Mouse (Mus musculus) urinary bladder, postnatal 4 days (tissue): ENCODE results near the gene Gm45021.

Experiments
- DNase-seq, 2 experiments: peaks; one replicate each; pipeline ENCODE4 v3.0.0; 2021 to 2022; ENCODE audit warnings: low spot score in 2 of 2

Gene Gm45021

DNA sequence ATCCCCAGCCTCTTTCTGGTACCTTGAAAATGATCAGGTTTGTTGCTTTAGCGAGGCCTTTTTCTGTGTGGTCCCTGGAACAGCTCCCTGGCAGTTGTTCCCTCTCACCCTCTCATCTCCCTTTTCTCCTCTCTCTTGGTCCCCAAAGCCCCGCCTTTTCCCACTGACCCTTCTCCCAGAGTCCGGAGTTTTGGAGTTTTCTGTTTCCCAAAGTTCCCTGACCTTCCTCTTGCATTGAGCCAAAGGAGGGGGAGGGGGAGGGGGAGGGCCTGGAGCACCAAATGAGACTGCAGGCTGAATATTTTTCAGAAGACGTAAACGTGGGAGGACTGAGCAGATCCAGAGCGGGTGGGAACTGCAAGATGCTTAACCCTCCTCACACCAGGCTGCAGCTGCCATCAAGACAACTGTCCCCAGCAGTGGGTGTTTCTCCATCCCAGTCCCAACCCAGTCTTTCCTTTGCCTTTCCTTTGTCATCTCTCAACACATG, 16.8 kb upstream of the Gm45021 start, which contains the start of gene Rarres2:
TSS of gene Rarres2 (minus strand) at position 218 of the 490 bp plus-strand sequence.
- peak; percentile 54 to 60 for DNase-seq

DNA sequence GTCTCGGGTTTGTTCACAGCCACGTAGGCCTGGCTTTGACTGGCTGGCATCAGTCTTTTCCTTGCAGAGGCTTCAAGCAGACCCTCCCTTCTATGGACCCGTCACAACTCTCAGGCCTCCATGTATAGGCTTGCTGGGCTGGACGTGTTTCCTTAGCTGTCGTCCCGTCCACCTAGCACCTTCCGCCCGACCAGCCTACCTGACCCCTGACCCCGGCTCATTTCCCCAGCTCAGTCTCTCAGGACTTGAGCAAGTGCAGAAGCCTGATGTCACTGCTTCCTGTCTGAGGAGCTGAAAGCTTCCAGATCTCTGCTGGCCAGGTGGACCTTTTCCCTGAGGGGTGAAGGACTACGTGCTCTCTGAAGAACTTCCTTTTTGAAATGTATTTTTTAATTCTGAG, 16.1 kb upstream of the Gm45021 start:
- peak in 1 of 2 experiments; percentile 61 for DNase-seq

DNA sequence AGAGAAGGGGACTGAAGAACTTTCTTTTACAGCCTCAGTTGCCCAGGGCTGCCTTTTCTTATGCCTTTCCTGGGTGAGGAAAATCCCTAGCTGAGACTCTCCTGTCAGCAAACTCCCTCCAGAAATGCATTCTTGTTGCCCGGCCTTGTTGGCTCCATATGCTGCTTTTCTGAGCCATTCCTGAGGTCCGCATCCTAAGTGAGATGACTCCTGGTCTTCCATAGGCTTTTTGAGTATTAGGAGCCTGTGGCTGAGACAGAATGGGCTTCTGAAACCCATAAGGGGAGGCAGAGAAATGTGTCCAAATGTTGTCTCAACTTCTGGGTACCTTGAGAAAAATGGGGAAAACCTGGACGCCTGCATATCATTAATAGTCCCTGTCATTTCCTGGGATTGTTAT, 15.4 kb upstream of the Gm45021 start:
- DNase-seq, result no peak

DNA sequence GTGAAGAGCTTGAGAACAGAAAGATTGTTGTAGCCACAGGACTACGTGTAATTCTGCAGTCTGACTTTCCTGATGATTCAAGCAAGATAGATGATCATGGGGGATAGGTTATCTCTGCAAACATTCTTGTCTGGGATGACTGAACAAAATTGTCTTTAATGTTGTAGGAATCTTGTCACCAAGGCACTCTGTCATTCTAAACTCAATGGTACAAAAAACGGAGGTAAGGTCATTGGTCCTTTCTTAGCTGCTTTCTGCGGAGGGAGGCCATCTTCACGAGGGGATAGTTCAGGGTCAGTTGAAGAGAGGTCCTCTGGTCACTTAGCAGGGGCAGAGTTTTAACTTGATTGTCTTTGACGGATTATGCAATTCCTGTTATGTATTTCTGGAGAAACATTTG, 10.7 kb upstream of the Gm45021 start:
- no peak for DNase-seq

DNA sequence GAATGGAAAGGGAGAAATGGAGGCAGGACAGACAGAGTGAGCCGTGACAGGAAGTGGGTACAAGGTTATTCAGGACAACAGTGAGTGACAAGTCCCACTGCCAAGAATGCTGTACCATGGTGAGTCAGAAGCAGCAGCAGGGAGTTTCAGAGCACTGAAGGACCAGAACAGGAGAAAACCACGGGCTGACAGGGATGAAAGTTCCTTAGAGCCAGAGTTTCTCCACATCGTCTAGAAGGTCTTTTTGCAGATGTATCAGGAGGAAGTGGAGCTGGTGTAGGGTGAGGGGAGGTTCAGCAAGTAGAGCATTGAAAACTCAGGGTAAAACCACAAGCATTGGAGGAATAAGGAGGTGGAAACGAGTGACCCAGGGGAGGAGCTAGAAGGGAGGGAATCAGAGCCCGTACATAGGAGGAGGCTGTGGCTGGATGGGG, 10.2 kb upstream of the Gm45021 start:
- DNase-seq, result no peak

DNA sequence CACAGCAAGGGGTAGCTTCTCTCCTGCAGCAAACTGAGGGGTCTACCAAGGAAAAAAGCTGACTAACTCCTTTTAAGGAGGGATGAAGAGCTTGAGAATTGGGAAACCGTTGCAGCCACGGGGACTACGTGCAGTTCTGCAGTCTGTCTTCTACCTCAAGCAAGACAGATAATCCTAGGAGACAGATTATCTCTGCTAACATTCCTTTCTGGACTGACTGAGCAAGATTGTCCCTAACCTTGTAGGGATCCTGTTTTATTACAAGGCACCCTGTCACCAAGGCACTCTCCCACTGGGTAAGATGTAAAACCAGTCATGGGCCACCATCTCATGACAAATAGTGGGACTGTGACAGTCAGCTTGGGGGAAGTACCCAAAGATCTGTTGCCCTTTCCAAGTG, 8.2 kb upstream of the Gm45021 start:
- no peak for DNase-seq

DNA sequence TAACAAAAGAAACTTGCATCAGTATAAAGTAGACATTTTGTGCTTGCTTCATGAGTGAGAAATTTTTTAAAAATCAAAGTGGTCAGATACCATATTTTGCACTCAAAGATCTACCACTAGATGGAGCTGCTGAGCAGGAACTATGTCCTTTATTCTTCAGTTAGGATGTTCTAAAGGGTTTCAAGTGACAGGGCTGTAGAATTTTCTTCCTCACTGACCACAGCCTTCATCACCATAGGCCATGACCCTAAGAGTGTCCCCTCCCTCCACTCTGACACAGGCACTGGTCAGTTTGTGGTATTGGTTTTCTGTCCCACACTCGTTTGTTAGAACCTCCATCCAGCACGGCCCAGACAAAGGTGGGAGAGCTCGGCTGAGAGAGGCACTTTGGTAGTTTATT, 7.4 kb upstream of the Gm45021 start:
- no peak for DNase-seq

DNA sequence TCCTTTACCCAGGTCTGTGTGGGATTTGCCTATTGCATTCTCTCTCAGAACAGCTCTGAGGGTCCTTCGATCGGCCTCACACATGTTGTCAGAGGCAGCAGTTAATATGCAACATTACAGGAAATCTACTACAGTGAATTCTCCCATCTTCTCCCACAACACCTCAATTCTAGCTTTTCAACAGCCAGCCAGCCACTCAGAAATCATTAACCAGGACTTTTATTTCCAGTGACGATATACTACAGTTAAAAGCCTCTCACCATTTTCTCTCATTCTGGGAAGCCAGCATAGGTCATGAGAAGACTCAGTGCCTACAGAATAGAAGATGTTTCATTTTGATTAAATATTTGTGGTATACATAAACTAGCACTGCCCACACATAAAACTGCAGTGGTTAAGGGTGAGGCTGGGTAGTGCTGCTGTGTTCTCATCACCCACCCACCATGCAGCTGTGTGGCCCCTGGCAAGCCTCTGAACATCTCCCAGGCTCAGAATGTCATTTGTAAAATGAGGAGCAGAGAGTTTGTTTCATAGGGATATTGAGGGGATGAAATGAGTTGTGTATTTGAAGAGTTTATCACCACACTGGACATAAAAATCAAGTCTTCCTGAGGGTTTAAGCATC, 1.9 kb downstream of the Gm45021 start:
- DNase-seq, result no peak

DNA sequence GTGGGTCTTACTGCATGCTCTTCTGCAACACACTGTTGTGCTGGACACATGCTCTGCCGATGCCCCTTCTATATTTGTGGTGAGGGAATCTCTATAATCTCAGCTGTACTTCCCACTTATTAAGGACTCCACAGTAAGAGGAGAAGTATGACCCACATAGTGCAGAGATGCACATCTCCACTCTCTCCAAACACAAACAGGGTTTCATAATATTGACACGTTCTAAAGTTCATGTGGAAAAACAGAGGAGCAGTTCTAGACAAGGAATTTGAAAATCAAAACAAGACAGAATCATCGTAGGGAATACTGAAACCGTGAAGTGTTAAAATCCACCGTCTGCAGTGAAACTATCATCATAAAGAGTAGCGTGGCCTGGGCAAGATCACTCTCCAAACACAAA, 2.5 kb downstream of the Gm45021 start:
- no peak for DNase-seq

DNA sequence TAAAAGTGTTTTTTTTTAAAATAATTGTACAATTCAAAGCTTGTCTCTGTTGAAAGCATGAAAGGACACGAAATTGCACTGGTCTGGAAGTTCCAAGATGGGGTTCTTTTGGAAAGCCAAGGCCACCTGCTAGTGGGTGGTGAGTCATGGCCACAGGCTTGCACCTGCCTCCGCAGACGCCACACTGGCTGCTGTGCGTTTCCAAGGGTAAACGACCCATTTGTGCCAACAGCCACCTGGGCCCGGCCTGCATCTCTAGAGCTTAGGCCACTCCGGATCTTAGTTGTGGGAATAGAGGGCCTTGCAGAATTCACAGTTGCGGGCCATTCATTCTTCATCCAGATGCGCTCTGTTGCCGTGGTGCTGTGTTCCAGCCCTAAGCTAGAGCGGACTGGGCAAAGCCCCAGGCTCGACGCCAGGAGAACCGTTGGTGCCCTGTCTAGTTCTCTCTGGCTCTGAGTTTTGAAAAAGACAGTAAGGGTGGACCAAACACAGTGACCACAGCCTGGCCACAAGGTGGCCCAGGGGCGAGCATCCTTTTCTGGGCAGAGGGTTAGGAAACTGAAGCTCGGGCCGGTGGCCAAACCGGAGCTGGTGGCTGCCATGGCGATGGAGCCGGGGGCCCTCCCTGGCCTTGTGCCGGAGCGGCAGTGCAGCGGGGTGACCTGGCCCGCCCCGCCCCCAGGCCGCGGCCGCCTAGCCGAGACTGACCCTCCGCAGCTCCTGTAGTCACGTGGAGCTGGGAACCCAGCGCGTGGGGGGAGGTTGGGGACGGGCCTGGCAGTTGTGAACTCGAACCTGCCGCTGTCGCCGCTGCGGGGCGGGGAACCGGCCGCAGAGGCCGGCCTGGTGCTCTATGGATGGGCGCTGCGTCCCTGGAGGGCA, 4.0 kb downstream of the Gm45021 start, which contains the start of the genes Repin1 and Gm44965:
TSS of gene Repin1 (plus strand) at position 726 of the 885 bp plus-strand sequence.
TSS of gene Gm44965 (plus strand) at position 784 of the 885 bp plus-strand sequence.
- DNase-seq, result peak; percentile 92 to 94

DNA sequence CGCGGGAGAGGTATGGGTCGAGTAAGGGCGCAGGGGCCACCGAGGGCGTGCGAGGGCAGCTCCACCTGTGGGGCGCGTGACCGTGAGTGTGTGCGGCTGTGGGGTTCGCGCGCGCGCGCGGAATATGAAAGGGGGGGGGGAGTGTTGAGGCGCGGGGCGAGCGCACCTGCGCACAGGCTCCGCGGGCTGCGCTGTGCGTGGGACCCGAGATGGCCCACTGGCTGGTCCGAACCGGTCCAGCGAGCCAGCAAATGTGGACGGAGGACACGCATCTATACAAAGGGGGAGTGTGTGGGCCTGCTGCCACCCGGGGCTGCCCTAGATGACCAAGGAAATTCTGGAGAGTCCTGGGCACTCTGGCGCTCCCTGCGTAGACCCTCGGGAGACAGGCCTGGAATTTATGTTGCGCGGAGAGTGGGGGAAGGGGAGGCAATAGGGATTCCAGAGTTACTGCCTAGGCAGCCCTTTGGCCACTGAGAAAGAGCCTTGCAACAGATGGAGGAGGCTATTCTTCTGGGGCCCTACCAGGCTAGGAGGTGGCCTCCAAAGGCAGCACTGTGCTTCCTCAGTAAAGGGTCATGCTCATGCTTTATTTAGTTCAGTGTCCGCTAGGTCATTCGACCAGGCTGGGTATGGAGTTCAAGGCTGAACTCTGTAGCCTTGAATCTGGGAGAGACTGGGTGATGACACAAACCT, 4.8 kb downstream of the Gm45021 start:
- DNase-seq, result peak in 1 of 2 experiments; percentile 38

DNA sequence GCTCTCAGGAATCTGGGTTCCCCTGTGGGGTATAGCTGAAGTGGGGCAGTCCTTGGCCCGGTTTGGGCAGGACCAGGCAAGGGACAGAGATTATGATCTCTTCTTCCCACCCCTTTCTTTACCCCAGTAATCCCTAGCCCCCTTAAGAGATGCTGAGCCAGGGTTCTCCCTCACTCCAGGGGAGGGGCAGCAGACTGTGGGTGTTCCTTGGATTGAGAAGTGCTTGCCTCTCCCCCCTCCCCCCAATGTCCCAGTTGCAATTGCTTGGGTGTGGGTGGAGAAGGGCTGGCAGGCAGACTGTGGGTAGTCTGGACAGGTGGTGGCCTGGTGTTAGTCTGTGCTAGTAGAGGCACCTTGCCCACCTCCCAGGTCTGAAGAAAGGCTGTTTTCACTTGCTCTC, 5.9 kb downstream of the Gm45021 start:
- no peak for DNase-seq

DNA sequence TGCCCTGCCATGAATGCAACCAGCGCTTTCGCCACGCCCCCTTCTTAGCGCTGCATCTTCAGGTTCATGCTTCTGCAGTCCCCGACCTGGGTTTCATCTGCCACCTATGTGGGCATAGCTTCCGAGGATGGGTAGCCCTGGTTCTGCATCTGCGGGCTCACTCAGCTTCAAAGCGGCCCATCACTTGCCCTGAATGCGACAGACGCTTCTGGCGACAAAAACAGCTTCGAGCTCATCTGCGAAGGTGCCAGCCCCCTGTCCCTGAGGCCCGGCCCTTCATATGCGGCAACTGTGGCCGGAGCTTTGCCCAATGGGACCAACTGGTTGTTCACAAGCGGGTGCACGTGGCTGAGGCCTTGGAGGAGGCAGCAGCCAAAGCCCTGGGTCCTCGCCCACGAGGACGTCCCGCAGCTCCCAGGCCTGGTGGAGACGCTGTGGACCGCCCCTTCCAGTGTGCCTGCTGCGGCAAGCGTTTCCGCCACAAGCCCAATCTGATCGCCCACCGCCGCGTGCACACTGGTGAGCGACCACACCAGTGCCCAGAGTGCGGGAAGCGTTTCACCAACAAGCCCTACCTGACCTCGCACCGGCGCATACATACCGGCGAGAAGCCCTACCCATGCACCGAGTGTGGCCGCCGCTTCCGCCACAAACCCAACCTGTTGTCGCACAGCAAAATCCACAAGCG, 7.3 kb downstream of the Gm45021 start:
- no peak for DNase-seq

DNA sequence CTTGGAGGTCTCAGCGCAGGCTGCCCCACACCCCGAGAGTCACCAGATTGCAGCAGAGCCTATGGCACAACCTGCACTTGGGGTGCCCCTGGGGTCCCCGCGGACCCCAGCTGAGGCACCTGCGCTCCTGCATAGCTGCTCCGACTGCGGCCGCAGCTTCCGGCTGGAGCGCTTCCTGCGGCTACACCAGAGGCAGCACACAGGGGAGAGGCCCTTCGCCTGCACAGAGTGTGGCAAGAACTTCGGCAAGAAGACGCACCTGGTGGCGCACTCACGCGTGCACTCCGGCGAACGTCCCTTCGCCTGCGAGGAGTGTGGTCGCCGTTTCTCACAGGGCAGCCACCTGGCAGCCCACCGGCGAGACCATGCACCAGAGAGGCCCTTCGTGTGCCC, 7.8 kb downstream of the Gm45021 start:
- no peak for DNase-seq

DNA sequence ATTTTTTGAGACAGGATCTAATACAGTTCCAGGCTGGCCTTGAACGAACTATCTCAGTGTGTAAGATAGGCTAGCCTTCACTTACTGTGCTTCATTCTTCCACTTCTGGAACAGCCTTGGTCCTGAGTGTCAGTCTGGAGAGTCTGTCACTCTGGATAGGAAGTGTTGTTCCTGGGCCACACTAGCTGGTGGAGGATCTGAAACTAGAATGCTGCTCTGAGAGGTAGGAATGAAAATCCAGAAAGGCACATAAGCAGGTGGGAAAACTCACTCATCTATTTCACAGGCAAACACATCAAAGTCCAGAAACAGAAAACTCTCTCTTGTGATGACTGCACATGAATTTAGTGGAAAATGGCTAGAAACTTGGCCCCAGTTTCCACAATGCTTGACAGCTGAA, 11.2 kb downstream of the Gm45021 start:
- DNase-seq, result no peak

DNA sequence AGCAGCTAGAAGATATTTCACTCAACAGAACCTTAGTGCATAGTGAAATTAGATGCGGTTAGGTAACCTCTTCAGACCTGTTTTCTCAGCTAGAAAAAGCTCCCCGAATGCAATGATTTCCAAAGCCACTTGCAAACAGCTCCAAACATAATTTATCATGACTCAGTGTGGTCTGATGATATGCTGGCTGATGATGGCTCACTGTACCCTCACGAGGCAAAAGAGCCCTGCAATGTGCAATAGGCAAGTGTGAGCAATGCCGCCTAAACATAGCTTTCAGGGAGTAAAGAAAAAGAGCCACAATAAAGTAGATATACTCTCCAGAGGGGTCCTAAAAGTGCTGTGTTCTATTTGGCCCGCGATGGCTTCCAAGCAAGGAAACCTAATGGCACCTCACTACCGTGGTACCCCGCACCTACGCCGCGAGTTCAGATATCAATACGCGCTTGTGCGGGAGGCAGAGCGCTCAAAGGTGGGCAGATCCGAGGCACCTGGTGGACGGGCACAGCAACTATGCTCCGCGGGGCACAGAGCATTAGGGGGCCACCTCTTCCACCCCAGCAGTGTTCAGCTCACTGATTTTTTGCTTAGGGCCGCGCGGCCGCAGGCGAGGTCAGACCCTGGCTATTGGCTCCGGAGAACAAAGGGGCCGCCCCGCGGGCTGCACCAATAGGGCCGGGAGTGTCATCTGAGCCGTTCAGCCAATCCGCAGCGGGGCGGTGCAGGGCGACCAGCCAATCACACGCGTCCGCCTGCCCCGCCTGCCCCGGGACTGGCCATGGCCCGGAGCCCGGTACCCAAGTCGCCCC, 12.1 kb downstream of the Gm45021 start, which contains the start of gene Zfp775:
TSS of gene Zfp775 (plus strand) at position 793 of the 809 bp plus-strand sequence.
- DNase-seq, result peak; percentile 95 to 96

DNA sequence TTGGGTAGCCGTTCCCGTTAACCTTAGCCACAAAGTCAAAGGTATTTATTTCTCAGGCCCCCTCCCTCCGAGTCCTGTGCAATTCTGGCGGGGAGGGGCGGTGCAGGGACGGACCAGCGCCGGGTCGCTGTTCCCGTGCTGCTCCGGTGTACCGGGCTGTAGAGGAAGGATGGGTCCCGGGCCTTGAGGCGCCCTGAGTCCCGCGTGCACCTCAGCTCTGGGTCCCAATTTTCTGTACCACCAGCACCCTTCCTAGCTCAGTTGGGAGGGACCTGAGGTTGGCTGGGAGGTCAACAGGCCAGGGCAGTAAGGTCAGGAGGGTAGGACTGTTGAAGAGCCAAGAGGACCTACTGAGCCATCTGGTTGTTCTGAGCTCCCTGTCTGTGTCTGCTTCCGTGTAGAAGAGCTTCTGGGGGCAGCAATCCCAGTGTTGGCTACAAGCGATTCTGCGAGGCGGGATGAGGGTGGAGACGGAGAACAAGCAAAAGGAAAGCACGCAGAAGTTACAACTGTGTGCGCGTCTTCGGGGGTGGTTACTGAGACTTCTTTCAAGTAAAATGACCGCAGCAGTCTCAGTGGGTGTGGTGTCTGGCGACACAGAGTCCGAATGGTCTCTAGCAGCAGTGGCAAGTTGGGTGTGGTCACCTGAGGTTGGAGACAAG, 12.8 kb downstream of the Gm45021 start:
- DNase-seq, result peak in 1 of 2 experiments; percentile 22

DNA sequence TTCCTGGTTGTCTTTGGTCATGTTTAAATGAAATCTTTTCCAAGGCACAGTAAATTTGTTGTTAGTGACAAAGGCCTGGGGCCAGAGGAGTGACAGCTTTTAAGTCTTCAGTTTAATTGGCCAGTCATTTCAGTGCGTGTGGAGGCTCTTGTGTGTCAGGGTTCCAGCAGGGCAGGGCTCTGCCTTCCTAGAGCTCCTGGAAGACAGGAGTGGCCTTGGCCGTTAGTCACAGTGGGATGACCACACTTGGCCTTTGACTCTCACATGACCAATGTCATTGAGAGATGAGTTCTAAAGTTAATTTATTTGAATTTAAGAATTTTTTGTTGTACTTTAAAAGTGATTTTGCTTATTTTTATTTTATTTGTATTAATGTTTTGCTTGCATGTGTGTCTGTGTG, 18.7 kb downstream of the Gm45021 start:
- no peak for DNase-seq

DNA sequence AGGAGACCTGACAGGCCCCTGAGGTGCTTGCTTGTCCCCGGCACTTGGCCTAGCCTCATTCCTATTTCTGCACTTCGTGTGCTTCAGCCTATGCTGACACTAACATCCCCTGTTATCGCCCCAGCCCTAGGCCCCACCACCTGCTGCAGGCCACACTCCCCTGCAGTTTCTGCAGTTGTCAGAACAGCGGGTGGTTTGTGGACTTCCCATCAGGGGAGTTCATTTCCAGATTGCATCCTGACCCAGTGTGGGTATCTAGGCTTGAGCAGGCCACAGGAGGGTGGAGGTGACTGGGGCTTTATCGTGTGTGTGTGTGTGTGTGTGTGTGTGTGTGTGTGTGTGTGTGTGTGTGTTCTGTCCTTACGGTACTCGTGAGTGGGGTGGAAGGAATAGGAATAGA, 20.1 kb downstream of the Gm45021 start:
- no peak for DNase-seq

DNA sequence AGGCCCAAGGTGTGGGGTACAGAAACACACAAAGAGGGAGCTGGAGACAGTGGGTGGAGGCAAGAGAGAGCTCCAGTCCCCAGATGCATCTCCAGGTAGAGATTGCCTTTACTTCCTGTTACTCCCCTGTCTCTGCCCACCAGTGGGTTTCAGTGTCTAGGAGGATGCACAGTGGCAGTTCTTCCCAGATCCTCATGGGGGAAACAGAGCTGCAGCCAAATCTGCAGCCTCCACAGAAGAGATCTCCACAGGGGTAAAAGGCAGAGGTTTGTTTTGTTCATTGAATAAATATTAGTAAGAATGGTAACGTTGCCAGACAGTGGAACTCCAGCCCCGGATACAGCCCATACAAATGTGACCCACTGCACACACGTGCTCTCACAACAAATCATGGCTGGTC, 21.2 kb downstream of the Gm45021 start:
- DNase-seq, result no peak
